Mouse (Mus musculus): ENCODE results near the gene Foxj1. TPM values are rescaled to one million over a fixed set of nuclear protein-coding genes. Genes with fewer than 3 reads are reported as not detected.

Gene Foxj1
- polyA plus RNA-seq, 1 experiment from 2014 or later, result 7.3 TPM

GRCm38 (mm10) chr11:116334417-116334782 lies 799 bp downstream of the Foxj1 start:
- no peak for DNase-seq (ENCODE audit: low spot score)
- peaks cover 57% of the 10 kb centered on the region for H3K4me1 ChIP-seq (ENCODE audit: control insufficient read depth, insufficient read depth, low read length)

GRCm38 (mm10) chr11:116333526-116334416 lies 1.4 kb downstream of the Foxj1 start:
- H3K4me1 ChIP-seq (ENCODE audit: control insufficient read depth, insufficient read depth, low read length), result peaks cover 62% of the 10 kb centered on the region

More at GRCm38 (mm10) chr11:116334417-116334782, 799 bp downstream of the Foxj1 start:
- Histone ChIP-seq H3K27ac (ENCODE audit: low read depth, low read length) (no peak overlapping the region), H3K27me3 (replicated peaks; ENCODE audit: control insufficient read depth, insufficient read depth, low read length) (peaks cover 8% of the 10 kb centered on the region), H3K4me2 (ENCODE audit: low read length) (peak overlapping the region; percentile 99), H3K9me3 (replicated peaks; ENCODE audit: control insufficient read depth, low read length) (no peaks in the 10 kb centered on the region), H3K4me3 (ENCODE audit: low read depth, low read length) (peak overlapping the region; percentile 44), H3K9ac (ENCODE audit: low read length) (peak overlapping the region; percentile 43), H3K36me3 (ENCODE audit: control insufficient read depth, insufficient read depth, low read length) (peaks cover 14% of the 10 kb centered on the region)
- 12% methylated on average over 26 of the region's 26 CpGs for WGBS
- no peak for ATAC-seq

DNA sequence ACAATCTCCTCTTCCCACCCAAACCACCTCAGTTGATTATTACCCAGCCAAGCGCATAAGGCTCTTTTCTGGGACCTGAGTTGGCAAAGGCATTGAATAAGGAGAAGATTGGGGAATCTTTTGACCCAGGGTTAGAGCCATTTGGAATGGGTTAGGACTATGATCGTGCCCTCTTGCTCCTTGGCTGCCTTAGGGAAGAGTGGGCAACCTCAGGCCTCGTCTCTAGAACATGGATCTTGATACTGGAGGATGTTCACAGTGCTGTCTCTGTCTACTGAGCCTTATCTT lies 2.3 kb downstream of the Foxj1 start:
- H3K9ac ChIP-seq (ENCODE audit: low read length), result peak overlapping the region; percentile 3
- no peak for ATAC-seq

More at GRCm38 (mm10) chr11:116333526-116334416, 1.4 kb downstream of the Foxj1 start:
- H3K9me3 ChIP-seq (replicated peaks; ENCODE audit: control insufficient read depth, low read length), result no peaks in the 10 kb centered on the region
- 26% methylated on average over 31 of the region's 31 CpGs for WGBS
- DNase-seq (ENCODE audit: low spot score) (no peak), ATAC-seq (no peak)
- peak overlapping the region; percentile 44 for H3K4me3 ChIP-seq (ENCODE audit: low read depth, low read length)
- H3K27ac ChIP-seq (ENCODE audit: low read depth, low read length), result no peak overlapping the region
- H3K27me3 ChIP-seq (replicated peaks; ENCODE audit: control insufficient read depth, insufficient read depth, low read length), result peaks cover 8% of the 10 kb centered on the region
- H3K36me3 ChIP-seq (ENCODE audit: control insufficient read depth, insufficient read depth, low read length), result peaks cover 12% of the 10 kb centered on the region
- peak overlapping the region; percentile 43 for H3K9ac ChIP-seq (ENCODE audit: low read length)
- peak overlapping the region; percentile 99 for H3K4me2 ChIP-seq (ENCODE audit: low read length)

DNA sequence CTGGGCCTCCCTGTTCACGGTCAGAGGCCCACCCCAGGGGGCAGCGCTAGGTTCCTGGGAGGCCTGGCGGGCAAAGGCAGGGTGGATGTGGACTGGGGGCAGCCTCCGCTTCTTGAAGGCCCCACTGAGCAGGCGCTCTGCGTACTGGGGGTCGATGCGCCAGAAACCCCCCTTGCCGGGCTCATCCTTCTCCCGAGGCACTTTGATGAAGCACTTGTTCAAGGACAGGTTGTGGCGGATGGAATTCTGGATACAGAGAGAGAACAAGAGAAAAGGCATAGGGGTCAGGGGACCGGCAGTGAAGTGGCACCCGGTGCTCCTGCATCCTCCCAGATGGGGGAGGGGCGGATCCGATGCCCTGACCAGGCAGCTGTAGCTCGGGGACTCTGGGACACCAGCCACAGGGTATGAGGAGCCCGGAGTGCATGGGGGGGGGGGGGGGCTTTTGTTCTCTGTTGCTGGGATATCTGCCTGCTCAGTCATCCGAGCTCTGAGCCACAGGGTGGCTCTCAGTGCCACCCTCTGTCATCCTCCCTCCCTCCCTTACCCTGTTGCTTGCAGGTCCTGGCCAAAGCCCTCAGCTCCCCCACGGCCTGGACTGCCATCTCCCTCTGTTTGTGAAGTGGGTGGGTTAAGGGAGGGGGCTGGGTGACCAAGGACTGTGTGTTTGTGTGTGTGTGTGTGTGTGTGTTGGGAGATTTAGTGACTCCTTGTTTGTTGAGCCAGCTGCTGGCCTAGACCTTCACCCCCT lies 2.8 kb downstream of the Foxj1 start:
- Histone ChIP-seq H3K27me3 (replicated peaks; ENCODE audit: control insufficient read depth, insufficient read depth, low read length) (peaks cover 8% of the 10 kb centered on the region), H3K4me2 (ENCODE audit: low read length) (peak overlapping the region; percentile 19), H3K9ac (ENCODE audit: low read length) (peak overlapping the region; percentile 3), H3K4me1 (ENCODE audit: control insufficient read depth, insufficient read depth, low read length) (peaks cover 64% of the 10 kb centered on the region), H3K36me3 (ENCODE audit: control insufficient read depth, insufficient read depth, low read length) (no peaks in the 10 kb centered on the region; the same call in 1 of the 2 replicates), H3K27ac (ENCODE audit: low read depth, low read length) (peak overlapping the region; percentile 71), H3K4me3 (ENCODE audit: low read depth, low read length) (no peak overlapping the region), H3K9me3 (replicated peaks; ENCODE audit: control insufficient read depth, low read length) (no peaks in the 10 kb centered on the region)
- peak; percentile 79 for DNase-seq (ENCODE audit: low spot score)
- 33% methylated on average over 15 of the region's 19 CpGs for WGBS
- ATAC-seq, result peak; percentile 27; the same call in 1 of the 2 replicates

More for the DNA sequence above, 2.3 kb downstream of the Foxj1 start:
- H3K27ac ChIP-seq (ENCODE audit: low read depth, low read length), result no peak overlapping the region
- H3K4me1 ChIP-seq (ENCODE audit: control insufficient read depth, insufficient read depth, low read length), result peaks cover 64% of the 10 kb centered on the region
- 62% methylated on average over 3 of the region's 3 CpGs for WGBS
- peak overlapping the region; percentile 13; the same call in 1 of the 2 replicates for H3K4me2 ChIP-seq (ENCODE audit: low read length)
- H3K27me3 ChIP-seq (replicated peaks; ENCODE audit: control insufficient read depth, insufficient read depth, low read length), result peaks cover 8% of the 10 kb centered on the region
- H3K4me3 ChIP-seq (ENCODE audit: low read depth, low read length), result no peak overlapping the region
- no peaks in the 10 kb centered on the region for H3K9me3 ChIP-seq (replicated peaks; ENCODE audit: control insufficient read depth, low read length)
- DNase-seq (ENCODE audit: low spot score), result no peak
- peaks cover 4% of the 10 kb centered on the region; the same call in 1 of the 2 replicates for H3K36me3 ChIP-seq (ENCODE audit: control insufficient read depth, insufficient read depth, low read length)

GRCm38 (mm10) chr11:116330211-116330518 lies 5.0 kb downstream of the Foxj1 start:
- no peaks in the 10 kb centered on the region for H3K36me3 ChIP-seq (ENCODE audit: control insufficient read depth, insufficient read depth, low read length)
- DNase-seq (ENCODE audit: low spot score), result no peak
- H3K4me2 ChIP-seq (ENCODE audit: low read length), result no peak overlapping the region
- H3K4me3 ChIP-seq (ENCODE audit: low read depth, low read length), result no peak overlapping the region
- peaks cover 52% of the 10 kb centered on the region for H3K4me1 ChIP-seq (ENCODE audit: control insufficient read depth, insufficient read depth, low read length)
- H3K9me3 ChIP-seq (replicated peaks; ENCODE audit: control insufficient read depth, low read length), result no peaks in the 10 kb centered on the region
- peak overlapping the region; percentile 40; the same call in 1 of the 2 replicates for H3K9ac ChIP-seq (ENCODE audit: low read length)
- H3K27ac ChIP-seq (ENCODE audit: low read depth, low read length), result peak overlapping the region; percentile 91
- no peak; the same call in 1 of the 2 replicates for ATAC-seq
- WGBS, result 29% methylated on average over 7 of the region's 7 CpGs
- peaks cover 8% of the 10 kb centered on the region for H3K27me3 ChIP-seq (replicated peaks; ENCODE audit: control insufficient read depth, insufficient read depth, low read length)

DNA sequence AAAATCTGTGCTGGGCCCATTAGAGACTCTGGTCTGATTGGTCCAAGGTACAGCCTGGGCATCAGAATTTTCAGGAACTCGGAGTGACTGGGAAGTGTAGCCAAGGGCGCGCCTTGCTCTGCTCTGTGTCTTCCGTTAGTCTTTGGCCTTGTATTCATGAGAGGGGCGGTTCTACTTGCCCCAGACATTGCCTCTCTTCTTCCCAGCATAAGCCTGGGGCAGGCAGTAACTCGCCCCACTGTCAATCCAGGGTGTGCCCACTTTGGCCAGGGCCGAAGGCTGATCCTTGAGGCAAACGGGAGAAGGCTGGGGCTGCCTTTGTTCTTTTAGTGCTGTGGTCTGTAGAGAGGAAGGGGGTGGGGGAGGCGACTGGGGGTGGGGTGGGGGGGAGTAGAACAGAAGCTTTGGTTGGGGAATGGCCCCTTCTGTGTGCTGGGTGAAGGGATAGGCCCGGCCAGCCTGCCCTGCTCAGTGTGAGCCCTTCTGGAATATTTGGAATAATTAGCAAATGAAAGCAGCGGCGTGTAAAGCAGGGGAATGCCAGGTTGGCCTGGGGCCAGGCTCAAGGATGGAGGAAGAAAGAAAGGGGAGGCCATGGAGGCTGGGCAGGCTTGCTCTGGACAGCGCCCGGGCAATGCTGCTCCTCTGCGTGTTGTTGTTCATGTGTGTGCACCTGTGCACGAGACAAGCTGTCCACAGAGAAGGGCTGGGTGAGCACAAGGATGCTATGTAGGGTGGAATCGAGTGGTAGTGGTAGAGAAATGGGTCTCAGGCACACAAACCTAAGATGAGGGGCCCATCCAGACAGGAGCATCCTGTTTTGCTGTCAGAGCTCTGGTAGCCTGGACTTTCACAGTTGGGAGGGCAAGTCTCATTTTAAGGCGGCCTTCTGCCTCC lies 5.6 kb downstream of the Foxj1 start:
- H3K4me3 ChIP-seq (ENCODE audit: low read depth, low read length), result no peak overlapping the region
- no peak overlapping the region for H3K4me2 ChIP-seq (ENCODE audit: low read length)
- peaks cover 7% of the 10 kb centered on the region for H3K27me3 ChIP-seq (replicated peaks; ENCODE audit: control insufficient read depth, insufficient read depth, low read length)
- ATAC-seq, result peak; percentile 88
- 16% methylated on average over 17 of the region's 18 CpGs for WGBS
- peaks cover 48% of the 10 kb centered on the region for H3K4me1 ChIP-seq (ENCODE audit: control insufficient read depth, insufficient read depth, low read length)
- DNase-seq (ENCODE audit: low spot score), result peak; percentile 90
- H3K27ac ChIP-seq (ENCODE audit: low read depth, low read length), result peak overlapping the region; percentile 91
- no peaks in the 10 kb centered on the region for H3K9me3 ChIP-seq (replicated peaks; ENCODE audit: control insufficient read depth, low read length)
- H3K36me3 ChIP-seq (ENCODE audit: control insufficient read depth, insufficient read depth, low read length), result no peaks in the 10 kb centered on the region
- H3K9ac ChIP-seq (ENCODE audit: low read length), result peak overlapping the region; percentile 42

GRCm38 (mm10) chr11:116326963-116327603 lies 8.1 kb downstream of the Foxj1 start:
- ATAC-seq (no peak), DNase-seq (ENCODE audit: low spot score) (no peak)
- Histone ChIP-seq H3K4me3 (ENCODE audit: low read depth, low read length) (no peak overlapping the region), H3K9ac (ENCODE audit: low read length) (no peak overlapping the region), H3K9me3 (replicated peaks; ENCODE audit: control insufficient read depth, low read length) (no peaks in the 10 kb centered on the region), H3K27ac (ENCODE audit: low read depth, low read length) (no peak overlapping the region), H3K36me3 (ENCODE audit: control insufficient read depth, insufficient read depth, low read length) (no peaks in the 10 kb centered on the region), H3K27me3 (replicated peaks; ENCODE audit: control insufficient read depth, insufficient read depth, low read length) (no peaks in the 10 kb centered on the region), H3K4me2 (ENCODE audit: low read length) (no peak overlapping the region), H3K4me1 (ENCODE audit: control insufficient read depth, insufficient read depth, low read length) (peaks cover 26% of the 10 kb centered on the region)
- 83% methylated on average over 7 of the region's 7 CpGs for WGBS

All from forebrain, embryonic 14.5 days (tissue).